Mouse (Mus musculus) brain, embryonic 14.5 days (tissue): ENCODE data around the gene Pank4. TPM values are rescaled to one million over a fixed set of nuclear protein-coding genes. Genes with fewer than 3 reads are reported as not detected.

Experiments used
- DNase-seq: peaks from one replicate; pipeline ENCODE4 v3.0.0-alpha.2; 2011; ENCODE audit warnings: low read depth
- CTCF ChIP-seq: fragments of 200-500 bp; IDR thresholded peaks from 2 replicates; pipeline ENCODE4 v1.5.1; 2012; ENCODE audit warnings: inconsistent platforms, mild to moderate bottlenecking, moderate library complexity, borderline replicate concordance; ENCODE audit not compliant: insufficient read depth, insufficient read length; ENCODE audit errors: extremely low read depth
- POLR2A ChIP-seq: fragments of 200-500 bp; IDR thresholded peaks from 2 replicates; pipeline ENCODE4 v1.6.1; 2012; ENCODE audit warnings: mild to moderate bottlenecking, inconsistent platforms, borderline replicate concordance; ENCODE audit not compliant: poor library complexity, insufficient read depth, insufficient read length, severe bottlenecking; ENCODE audit errors: extremely low read depth
- polyA plus RNA-seq: library from polyadenylated mRNA; depleted of rRNA; stranded (reverse); fragments of >200 nt; gene quantifications from 2 replicates; pipeline ENCODE4 v1.2.3, GENCODE M21; 2012

The Pank4 gene
- polyA plus RNA-seq, 1 experiment, result 68.0 TPM

- peak; percentile 58 for DNase-seq
- TF ChIP-seq POLR2A, result no peak
- TF ChIP-seq CTCF, result no peak
Observed at GRCm38 (mm10) chr4:154961226-154961738, 2.6 kb upstream of the Pank4 start.

- TF ChIP-seq CTCF, result no peak
- TF ChIP-seq POLR2A, result no peak
Observed at GRCm38 (mm10) chr4:154961911-154962310, 2.0 kb upstream of the Pank4 start.

GRCm38 (mm10) chr4:154962683-154963082 is 1.2 kb upstream of the Pank4 start:
- no peak for TF ChIP-seq POLR2A
- no peak for TF ChIP-seq CTCF
- no peak for DNase-seq

More at GRCm38 (mm10) chr4:154961911-154962310, 2.0 kb upstream of the Pank4 start:
- DNase-seq, result no peak

- TF ChIP-seq CTCF, result no peak
- TF ChIP-seq POLR2A, result no peak
- DNase-seq, result no peak
Observed at GRCm38 (mm10) chr4:154963190-154963836, 610 bp upstream of the Pank4 start.

GRCm38 (mm10) chr4:154964581-154965235 is 785 bp downstream of the Pank4 start:
- DNase-seq, result peak; percentile 68
- TF ChIP-seq CTCF (no peak), POLR2A (no peak)

- DNase-seq, result no peak
- no peak for TF ChIP-seq POLR2A
- TF ChIP-seq CTCF, result no peak
Observed at GRCm38 (mm10) chr4:154965856-154966255, 1.9 kb downstream of the Pank4 start.

- TF ChIP-seq CTCF, result peak; percentile 66; the same call in 1 of the 2 replicates
- no peak for TF ChIP-seq POLR2A
- DNase-seq, result peak; percentile 80
Observed at GRCm38 (mm10) chr4:154967173-154967572, 3.2 kb downstream of the Pank4 start.

- no peak for DNase-seq
- TF ChIP-seq CTCF, result no peak
- no peak for TF ChIP-seq POLR2A
Observed at GRCm38 (mm10) chr4:154972546-154972945, 8.6 kb downstream of the Pank4 start.

- DNase-seq, result no peak
- TF ChIP-seq POLR2A (no peak), CTCF (no peak)
Observed at GRCm38 (mm10) chr4:154974163-154974611, 10.3 kb downstream of the Pank4 start.

GRCm38 (mm10) chr4:154980110-154980509 is 16.2 kb downstream of the Pank4 start:
- TF ChIP-seq CTCF, result peak; percentile 53; the same call in 1 of the 2 replicates
- no peak for TF ChIP-seq POLR2A
- DNase-seq, result no peak

GRCm38 (mm10) chr4:154981076-154981475 is 17.2 kb downstream of the Pank4 start:
- no peak for TF ChIP-seq POLR2A
- DNase-seq, result no peak
